Mouse (Mus musculus) granulocyte monocyte progenitor cell, adult 5-6 weeks (primary cell): ENCODE results near the gene Kctd20. TPM values are rescaled to one million over a fixed set of nuclear protein-coding genes. Genes with fewer than 3 reads are reported as not detected.

Experiments used
- ATAC-seq: replicated peaks from 2 replicates; pipeline ENCODE4 v1.8.0; 2016; ENCODE audit warnings: mild to moderate bottlenecking, moderate TSS enrichment, inconsistent platforms; ENCODE audit not compliant: poor library complexity, severe bottlenecking
- total RNA-seq, 2 experiments: library from RNA; stranded (forward) in 1 of 2; stranded (reverse) in 1 of 2; fragments of 200-712, 200-1000 nt in 1 of 2; fragments of >200 nt in 1 of 2; fragmentation: Nextera tagmentation in 1 of 2; gene quantifications; 2 replicates each; pipeline ENCODE4 v1.2.3; 2014 to 2017

The Kctd20 gene
- total RNA-seq (2014; fragmentation: Nextera tagmentation) (99.8 and 132 TPM in 2 replicates), total RNA-seq (2017) (146 and 162 TPM in 2 replicates)

- peak; percentile 71 for ATAC-seq
Measured at GRCm38 (mm10) chr17:28951831-28952799, at the start of gene Kctd20. TSS of gene Kctd20 (plus strand) at chr17:28951950.

- peak; percentile 41 for ATAC-seq
Measured at GRCm38 (mm10) chr17:28904546-28905376, 47.0 kb upstream of the Kctd20 start.

GRCm38 (mm10) chr17:28905377-28905916 is 46.3 kb upstream of the Kctd20 start:
- ATAC-seq = no peak

- no peak for ATAC-seq
Measured at GRCm38 (mm10) chr17:28907959-28908358, 43.8 kb upstream of the Kctd20 start.

- peak; percentile 67 for ATAC-seq
Measured at GRCm38 (mm10) chr17:28909252-28909941, 42.4 kb upstream of the Kctd20 start.

GRCm38 (mm10) chr17:28910139-28910538 is 41.6 kb upstream of the Kctd20 start:
- no peak for ATAC-seq

GRCm38 (mm10) chr17:28913200-28913599 is 38.5 kb upstream of the Kctd20 start:
- no peak for ATAC-seq

GRCm38 (mm10) chr17:28913940-28914339 is 37.8 kb upstream of the Kctd20 start:
- ATAC-seq = no peak

- ATAC-seq = no peak
Measured at GRCm38 (mm10) chr17:28915060-28915628, 36.6 kb upstream of the Kctd20 start, which contains the start of gene 4930539E08Rik. TSS of gene 4930539E08Rik (minus strand) at chr17:28915324.

- no peak for ATAC-seq
Measured at GRCm38 (mm10) chr17:28916520-28916919, 35.2 kb upstream of the Kctd20 start.

GRCm38 (mm10) chr17:28921086-28921485 is 30.7 kb upstream of the Kctd20 start:
- ATAC-seq = peak; percentile 77

GRCm38 (mm10) chr17:28922096-28922495 is 29.7 kb upstream of the Kctd20 start:
- ATAC-seq = peak; percentile 60

GRCm38 (mm10) chr17:28924957-28925595 is 26.7 kb upstream of the Kctd20 start:
- no peak for ATAC-seq

GRCm38 (mm10) chr17:28926380-28926779 is 25.4 kb upstream of the Kctd20 start:
- peak; percentile 57 for ATAC-seq

GRCm38 (mm10) chr17:28926866-28927635 is 24.7 kb upstream of the Kctd20 start:
- peak; percentile 33; the same call in 1 of the 2 replicates for ATAC-seq

- ATAC-seq = no peak
Measured at GRCm38 (mm10) chr17:28928004-28928403, 23.7 kb upstream of the Kctd20 start.

- ATAC-seq = no peak
Measured at GRCm38 (mm10) chr17:28929369-28929768, 22.4 kb upstream of the Kctd20 start.

GRCm38 (mm10) chr17:28930392-28931074 is 21.2 kb upstream of the Kctd20 start:
- ATAC-seq = peak; percentile 66
